Mouse (Mus musculus) brown adipose tissue, adult 24 weeks (tissue): ENCODE data around the gene Ralgapa2. TPM values are rescaled to one million over a fixed set of nuclear protein-coding genes. Genes with fewer than 3 reads are reported as not detected.
A peak's percentile ranks its signal among the peaks of the same experiment; 100 is the strongest.

ENCODE experiments used
- H3K27ac ChIP-seq: fragments of 200-500 bp; replicated peaks from 2 replicates; pipeline ENCODE4 v1.5.1; 2012; ENCODE audit warnings: low read depth, mild to moderate bottlenecking, low read length
- H3K4me1 ChIP-seq: fragments of 200-500 bp; 2 replicates; pipeline ENCODE4 v1.6.1; 2012; ENCODE audit warnings: low read length, mixed read lengths; ENCODE audit not compliant: control insufficient read depth, insufficient read depth, insufficient read length
- H3K4me3 ChIP-seq: fragments of 200-500 bp; 2 replicates; pipeline ENCODE4 v1.5.1; 2012; ENCODE audit warnings: low read depth, mild to moderate bottlenecking, low read length, moderate library complexity; ENCODE audit not compliant: insufficient read depth
- polyA plus RNA-seq: library from polyadenylated mRNA; stranded (reverse); fragments of >200 nt; gene quantifications from 2 replicates; pipeline ENCODE4 v1.2.4, GENCODE M21; 2012; ENCODE audit not compliant: missing spikeins, insufficient read depth, insufficient read length

Gene Ralgapa2
- polyA plus RNA-seq, 1 experiment: 40.7 TPM

DNA sequence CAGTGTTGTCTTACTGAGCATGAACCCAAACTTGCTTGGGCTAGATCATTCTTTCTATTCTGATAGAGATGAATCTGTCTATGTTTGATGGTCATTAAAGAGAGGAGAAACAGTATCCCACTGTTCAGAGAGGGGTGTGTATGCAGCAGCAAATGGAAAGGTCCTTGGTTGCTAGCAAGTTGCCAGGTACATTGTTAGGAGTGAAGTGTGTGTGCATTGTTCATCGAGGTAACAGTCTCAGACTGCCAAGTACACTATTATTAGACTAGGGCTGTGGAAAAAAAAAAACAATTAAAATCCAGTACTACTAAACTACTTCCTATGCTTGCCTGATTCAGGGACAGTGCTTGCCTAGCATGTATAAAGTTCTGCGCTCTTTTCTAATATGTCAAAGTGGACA is 2.9 kb upstream of the Ralgapa2 start:
- no peak overlapping the region for H3K4me3 ChIP-seq
- no peak overlapping the region for H3K27ac ChIP-seq
- H3K4me1 ChIP-seq: peaks cover 4% of the 10 kb centered on the region; the same call in 1 of the 2 replicates

DNA sequence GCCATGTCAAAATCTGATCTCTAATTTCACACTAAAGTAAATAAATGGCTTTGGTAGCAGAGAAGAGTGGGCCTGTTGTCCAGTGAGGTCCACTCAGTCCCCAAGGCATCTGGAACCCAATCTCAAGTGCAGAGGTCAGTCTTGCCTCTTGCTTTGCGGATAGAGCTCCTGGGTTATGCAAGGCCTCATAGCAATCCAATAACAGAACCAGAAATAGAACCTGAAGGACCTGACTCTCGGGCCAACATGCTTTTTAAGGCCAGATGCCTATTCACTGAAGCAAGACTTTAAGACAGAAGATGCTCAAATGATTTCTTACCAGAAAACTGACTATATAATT is 407 bp upstream of the Ralgapa2 start:
- peak overlapping the region; percentile 46 for H3K27ac ChIP-seq
- no peak overlapping the region for H3K4me3 ChIP-seq

DNA sequence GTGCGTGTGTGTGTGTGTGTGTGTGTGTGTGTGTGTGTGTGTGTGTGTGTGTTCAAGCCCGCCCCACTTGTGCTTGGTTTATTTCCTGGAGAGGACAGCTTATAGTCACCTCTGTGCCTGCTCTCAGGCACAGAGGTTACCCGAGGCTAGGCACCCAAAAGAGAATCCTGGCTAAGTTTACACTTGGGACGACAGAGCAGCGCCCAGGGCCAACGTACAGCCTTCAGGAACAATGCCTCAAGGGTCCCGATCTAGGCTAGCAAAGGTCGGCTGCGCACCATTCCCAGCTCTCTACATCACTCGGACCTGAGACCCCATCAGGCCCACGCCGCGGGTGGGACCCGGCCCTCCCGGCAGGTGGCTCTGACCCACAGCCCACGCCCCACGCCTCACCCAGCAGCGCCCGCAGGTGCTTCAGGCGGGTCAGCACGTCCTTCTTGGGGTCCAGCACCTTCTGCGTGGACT is 711 bp downstream of the Ralgapa2 start:
- Histone ChIP-seq H3K27ac (peak overlapping the region; percentile 48), H3K4me3 (peak overlapping the region; percentile 65), H3K4me1 (peaks cover 8% of the 10 kb centered on the region; the same call in 1 of the 2 replicates)

More for the DNA sequence above, 407 bp upstream of the Ralgapa2 start:
- H3K4me1 ChIP-seq: peaks cover 4% of the 10 kb centered on the region; the same call in 1 of the 2 replicates

DNA sequence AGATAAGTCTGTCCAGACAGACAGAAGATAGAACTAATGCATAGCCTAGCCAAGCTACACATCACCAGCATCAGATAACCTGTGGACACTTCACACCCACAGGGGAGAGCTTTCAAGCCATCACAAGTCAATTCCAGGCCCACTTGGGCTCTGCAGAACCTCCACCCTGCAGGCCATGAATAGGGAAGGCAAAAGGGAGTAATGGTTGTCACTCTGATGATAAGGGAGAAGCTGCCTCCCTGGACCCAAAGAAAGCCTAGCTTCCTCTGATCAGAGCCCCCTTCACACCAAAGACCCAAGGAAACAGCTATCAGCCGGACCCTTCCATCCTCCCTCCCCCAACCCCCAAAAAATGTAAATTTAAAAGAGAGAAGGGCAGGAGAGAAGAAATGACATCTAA is 1.4 kb downstream of the Ralgapa2 start:
- H3K4me3 ChIP-seq: peak overlapping the region; percentile 65
- peaks cover 8% of the 10 kb centered on the region; the same call in 1 of the 2 replicates for H3K4me1 ChIP-seq
- peak overlapping the region; percentile 43; the same call in 1 of the 2 replicates for H3K27ac ChIP-seq

DNA sequence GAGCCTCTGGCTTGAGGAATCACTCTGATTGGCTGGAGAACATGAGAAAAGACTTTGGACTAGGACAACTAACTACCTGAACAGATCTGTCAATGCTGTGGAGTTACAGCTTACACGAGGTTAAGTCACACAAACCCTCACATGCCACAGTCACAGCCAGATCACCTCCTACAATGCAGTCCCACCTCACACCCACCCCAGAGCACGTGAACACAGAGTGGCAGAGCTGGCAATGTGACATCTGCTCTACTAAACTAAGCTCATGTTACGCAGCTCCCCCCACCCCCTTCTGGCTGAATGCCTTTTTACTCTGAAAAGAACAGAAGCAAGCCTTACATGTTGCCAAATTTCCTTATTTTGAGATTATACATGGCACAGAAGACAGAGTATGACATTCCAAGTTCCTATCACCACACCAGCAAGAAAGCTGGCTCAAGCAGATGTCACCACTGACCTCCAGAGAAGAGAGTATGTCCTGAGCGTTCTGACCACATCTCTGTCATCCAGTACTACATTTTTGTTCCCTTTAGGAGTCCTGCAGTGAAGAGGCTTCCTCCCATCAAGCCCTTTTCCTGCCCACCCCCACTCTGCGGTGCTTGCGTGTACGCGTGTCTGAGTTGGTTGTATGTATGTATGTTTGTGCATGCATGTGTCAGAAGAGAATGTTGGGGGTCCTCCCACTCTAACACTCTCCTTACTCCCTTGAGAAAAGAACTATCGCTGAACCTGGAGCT is 9.4 kb downstream of the Ralgapa2 start:
- peaks cover 32% of the 10 kb centered on the region for H3K4me1 ChIP-seq
- H3K27ac ChIP-seq: peak overlapping the region; percentile 90
- no peak overlapping the region for H3K4me3 ChIP-seq

DNA sequence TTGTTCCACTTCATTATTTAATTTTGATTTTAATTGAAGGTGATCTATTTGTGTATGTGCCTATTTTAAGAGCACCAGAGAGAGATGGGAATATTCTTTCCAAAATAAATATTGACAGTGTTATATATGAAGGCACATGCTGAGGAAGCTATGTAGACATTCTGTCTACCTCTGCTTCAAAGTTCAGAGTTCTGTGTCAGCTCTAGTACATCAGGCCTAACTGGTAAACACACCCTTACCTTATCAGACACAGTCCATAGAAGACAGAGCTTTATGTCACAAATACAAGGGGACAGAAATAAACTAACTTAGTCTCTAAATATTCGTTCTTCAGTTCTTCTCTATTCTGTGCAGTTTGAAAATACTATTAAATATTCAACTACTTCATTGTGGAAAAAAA is 12.1 kb downstream of the Ralgapa2 start:
- H3K4me3 ChIP-seq: no peak overlapping the region
- H3K27ac ChIP-seq: no peak overlapping the region
- peaks cover 30% of the 10 kb centered on the region for H3K4me1 ChIP-seq

DNA sequence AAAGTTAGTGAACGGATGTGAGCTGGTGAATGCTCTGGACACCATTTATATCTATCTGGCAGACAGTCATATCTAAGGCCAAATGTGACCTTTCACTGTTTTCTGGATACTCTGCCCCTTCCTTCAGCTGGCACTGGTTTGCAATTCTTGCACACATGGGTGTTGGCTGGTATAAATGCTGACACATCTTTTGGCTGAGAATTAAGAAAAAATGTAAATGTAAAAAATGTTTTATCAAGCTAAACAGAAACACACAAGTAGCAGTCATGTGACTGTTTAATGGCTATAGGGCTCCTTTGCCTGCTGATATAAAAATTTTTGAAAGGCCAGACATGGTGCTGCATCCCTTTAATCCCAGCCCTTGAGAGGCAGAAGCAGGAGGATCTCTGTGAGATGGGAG is 13.0 kb downstream of the Ralgapa2 start:
- peak overlapping the region; percentile 73 for H3K27ac ChIP-seq
- H3K4me3 ChIP-seq: no peak overlapping the region
- peaks cover 28% of the 10 kb centered on the region for H3K4me1 ChIP-seq

DNA sequence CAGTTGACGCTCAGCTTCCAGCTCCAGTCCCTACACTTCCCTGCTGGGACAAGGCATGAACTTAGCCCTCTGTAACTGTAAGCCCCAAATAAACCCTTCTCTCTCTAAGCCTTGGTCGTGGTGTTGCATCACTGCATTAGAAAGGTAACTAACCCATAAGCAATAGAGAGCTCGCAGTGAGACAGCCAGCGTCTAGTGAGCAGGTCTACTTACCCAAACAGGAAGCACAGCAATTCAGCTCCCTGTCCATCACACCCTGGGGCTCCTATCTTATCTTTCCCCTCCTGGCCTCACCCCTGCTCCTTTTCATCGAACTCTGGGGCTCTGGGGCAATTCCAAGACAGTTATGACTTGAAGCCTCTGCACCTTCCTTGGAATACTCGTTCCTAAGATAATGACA is 13.8 kb downstream of the Ralgapa2 start:
- H3K27ac ChIP-seq: peak overlapping the region; percentile 73
- no peak overlapping the region for H3K4me3 ChIP-seq
- peaks cover 27% of the 10 kb centered on the region for H3K4me1 ChIP-seq

DNA sequence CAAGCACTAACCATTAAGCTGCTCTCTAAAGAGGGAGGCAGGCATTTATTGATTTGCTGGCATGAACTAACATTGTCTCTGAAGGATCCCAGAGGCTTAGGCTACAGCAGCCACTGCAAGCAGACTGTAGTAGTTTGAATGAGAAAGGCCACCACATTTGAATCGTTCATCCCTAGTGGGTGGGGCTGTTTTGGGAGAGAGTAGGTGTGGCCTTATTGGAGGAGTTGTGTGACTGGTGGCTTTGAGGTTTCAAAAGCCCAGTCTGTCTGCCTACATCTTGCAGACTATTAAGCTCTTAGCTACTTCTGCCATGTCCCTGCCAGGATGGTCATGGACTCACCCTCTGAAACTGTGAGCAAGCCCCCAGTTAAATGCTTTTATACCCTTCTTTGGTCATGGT is 15.1 kb downstream of the Ralgapa2 start:
- Histone ChIP-seq H3K4me1 (peaks cover 18% of the 10 kb centered on the region), H3K27ac (no peak overlapping the region), H3K4me3 (no peak overlapping the region)

DNA sequence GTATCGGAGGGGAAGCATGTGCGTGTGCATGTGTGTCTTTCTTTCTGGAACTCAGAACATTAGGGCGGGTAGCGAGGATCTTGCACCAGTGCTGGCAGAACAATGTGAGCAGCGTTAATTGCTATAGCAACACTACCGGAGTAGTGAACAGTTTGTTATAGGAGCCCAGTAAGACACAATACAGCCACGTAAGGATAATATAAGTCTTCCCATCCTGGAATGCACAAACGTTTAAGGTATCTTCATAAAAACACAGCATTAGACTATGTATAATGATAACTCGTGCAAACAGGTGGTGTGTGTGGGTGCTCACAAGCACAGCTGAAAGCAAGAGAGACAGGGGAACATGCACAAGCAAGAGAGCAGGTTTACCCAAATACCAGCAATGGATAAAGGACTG is 16.4 kb downstream of the Ralgapa2 start:
- Histone ChIP-seq H3K27ac (no peak overlapping the region), H3K4me1 (peaks cover 12% of the 10 kb centered on the region), H3K4me3 (no peak overlapping the region)

DNA sequence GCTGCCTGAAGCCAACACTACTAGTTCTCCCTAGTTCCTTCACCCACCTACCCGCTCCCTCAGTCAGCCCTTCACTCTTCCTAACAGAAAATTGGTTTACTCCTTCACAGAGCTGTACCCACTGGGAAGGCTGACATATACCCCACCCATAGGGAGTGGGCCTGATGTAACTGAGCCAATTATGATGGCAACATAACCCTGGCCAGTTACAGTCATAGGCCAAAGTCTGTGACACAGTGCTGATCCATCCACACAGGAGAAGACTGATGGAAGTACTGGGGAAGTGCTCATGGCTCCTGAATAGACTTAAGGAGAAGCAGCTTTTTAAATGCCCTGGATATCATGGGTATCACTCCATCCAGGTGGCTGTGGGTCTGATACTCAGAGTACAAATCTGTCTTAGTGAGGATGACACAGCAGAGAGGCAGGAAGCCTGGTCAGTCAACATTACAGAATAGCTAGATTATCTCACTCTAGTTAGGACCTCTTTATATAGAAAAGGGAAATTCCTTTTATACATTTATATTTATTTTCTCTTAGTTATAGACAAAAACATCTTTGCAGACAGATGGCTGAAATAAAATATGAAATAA is 18.7 kb downstream of the Ralgapa2 start:
- Histone ChIP-seq H3K27ac (0 out of 2 replicates have a peak overlapping the region, but pooled peaks have one; percentile 2), H3K4me3 (no peak overlapping the region), H3K4me1 (peaks cover 10% of the 10 kb centered on the region; the same call in 1 of the 2 replicates)

DNA sequence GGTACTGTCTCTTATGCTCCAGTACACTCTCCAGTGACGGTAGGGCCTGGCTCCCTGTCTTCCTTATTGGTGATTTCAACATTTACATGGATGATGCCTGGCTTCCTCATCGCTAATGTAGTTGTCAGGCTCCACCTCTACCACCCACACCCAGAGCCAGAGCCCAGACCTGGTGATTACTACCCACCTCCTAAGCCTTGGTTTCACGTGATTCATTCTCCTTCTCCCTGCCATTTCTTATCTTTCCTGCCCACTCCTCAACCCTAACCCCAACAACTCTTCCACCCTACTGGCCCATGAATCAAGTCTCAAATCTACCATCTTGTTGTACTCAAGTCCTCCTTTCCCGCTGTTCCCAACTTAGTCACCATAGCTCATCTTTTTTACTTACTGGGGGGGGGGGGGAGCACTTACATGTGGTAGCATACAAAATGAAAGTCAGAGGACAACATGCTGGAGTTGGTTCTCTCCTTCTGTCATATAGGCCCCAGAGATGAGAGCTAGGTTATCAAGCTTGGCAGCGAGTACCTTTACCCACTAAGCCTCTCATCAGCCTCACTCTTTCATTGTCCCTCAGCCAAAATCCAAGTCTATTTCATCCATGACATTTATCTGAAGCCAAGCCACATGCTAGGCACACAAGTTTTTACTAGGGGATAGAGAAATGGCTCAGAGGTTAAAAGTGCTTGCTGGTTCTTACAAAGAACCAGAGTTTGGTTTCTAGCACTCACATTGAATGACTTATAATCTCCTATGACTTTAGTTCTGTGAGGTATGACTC is 20.1 kb downstream of the Ralgapa2 start:
- peaks cover 11% of the 10 kb centered on the region for H3K4me1 ChIP-seq
- H3K27ac ChIP-seq: peak overlapping the region; percentile 42; the same call in 1 of the 2 replicates
- H3K4me3 ChIP-seq: no peak overlapping the region

DNA sequence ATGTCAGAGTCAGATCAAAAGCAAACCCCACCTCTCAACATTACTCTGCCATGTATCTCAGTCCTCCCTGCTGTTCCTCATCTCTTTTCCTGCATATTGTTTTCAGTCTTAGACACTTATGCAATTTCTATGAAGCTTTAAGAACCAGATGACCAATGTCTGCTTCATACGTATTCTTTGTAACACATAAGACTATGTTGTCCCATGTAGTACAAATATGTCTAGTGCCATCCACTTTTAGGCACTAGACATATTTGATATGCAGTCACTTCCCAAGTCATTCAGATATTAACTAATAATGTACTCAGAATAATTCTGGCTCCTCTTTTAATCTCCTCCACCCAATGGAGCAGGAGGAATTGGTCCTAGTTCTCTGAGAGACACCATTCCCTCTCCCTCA is 21.2 kb downstream of the Ralgapa2 start:
- H3K4me1 ChIP-seq: peaks cover 14% of the 10 kb centered on the region
- no peak overlapping the region for H3K27ac ChIP-seq

DNA sequence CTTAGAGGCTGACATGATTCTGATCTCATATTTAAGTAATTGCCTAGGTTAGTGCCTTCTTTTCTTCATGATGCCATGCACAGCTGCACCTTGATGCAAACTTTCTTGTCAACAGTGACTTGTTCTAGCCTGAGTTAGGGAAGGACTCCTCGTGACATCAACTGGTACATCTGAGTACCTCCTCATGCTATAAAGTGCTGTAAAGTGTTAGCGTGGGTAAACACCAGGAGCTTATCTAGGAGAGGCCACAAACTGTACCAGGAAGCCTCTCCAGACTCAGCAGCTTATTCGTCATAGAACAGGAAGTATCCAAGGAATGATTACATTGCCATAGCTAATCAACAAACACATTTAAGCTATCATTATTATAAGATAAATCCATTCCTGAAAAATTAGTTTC is 23.9 kb downstream of the Ralgapa2 start:
- Histone ChIP-seq H3K4me3 (no peak overlapping the region), H3K27ac (no peak overlapping the region), H3K4me1 (peaks cover 13% of the 10 kb centered on the region)

More for the DNA sequence above, 21.2 kb downstream of the Ralgapa2 start:
- no peak overlapping the region for H3K4me3 ChIP-seq

DNA sequence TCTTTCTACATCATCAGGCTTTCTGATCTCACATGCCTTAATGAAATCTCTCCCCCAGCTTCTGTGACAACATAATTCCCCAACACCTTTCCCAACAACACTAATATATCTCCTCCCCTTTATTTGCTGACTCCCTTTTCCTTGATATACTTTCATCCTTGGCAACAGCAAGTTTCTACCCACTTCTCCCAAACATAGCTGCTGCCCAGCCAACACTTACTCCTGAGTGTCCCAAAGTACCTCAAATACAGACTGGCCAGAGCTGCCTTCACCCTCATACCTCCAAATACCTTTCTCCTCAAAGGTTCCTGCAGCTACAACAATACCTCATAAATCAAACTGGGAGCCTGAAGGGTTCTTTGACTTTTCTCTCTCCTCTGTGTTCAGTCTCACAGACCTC is 29.3 kb downstream of the Ralgapa2 start:
- Histone ChIP-seq H3K4me1 (peaks cover 11% of the 10 kb centered on the region), H3K4me3 (no peak overlapping the region), H3K27ac (no peak overlapping the region)
